Mouse (Mus musculus): ENCODE data around the gene Jmjd1c.

The Jmjd1c gene

GRCm38 (mm10) chr10:67189057-67189456 lies 93.1 kb downstream of the Jmjd1c start:
- DNase-seq (ENCODE audit: low read depth, low spot score): no peak

GRCm38 (mm10) chr10:67190261-67190660 lies 94.3 kb downstream of the Jmjd1c start:
- peak; percentile 72 for DNase-seq (ENCODE audit: low read depth, low spot score)

- peak; percentile 37 for DNase-seq (ENCODE audit: low read depth, low spot score)
Measured at GRCm38 (mm10) chr10:67192366-67192765, 96.4 kb downstream of the Jmjd1c start.

DNA sequence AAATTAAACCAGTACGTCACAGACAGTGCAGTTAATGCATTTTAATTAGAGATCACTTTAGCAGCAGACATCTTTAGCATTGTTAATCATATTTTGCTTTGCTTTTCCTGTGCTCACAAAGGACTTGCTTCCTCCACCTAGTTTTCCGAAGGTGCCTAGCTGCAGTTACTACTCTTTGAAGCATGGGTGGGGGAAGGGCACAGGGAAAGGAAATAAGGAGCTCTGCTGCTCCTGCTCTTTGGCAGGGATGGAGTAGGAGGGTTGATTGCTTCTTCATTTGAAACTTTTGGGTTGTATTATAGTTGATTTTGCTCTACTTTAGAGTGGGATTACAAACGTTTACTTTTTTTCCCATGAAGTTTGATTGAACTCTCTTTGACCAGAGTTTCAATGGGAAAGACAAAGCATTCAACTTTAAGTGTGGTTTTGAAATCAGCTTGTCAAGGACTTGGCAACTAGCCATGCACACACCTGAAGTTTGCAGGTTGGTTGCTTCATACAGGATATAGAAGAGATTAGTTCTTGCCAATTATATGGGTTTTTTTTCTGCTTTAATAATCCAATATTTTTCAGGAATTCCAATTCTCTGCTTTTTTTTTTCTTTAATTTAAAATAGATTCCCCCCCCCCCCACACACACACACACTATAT lies 97.2 kb downstream of the Jmjd1c start:
- DNase-seq (ENCODE audit: low read depth, low spot score): no peak

- no peak for DNase-seq (ENCODE audit: low read depth, low spot score)
Measured at GRCm38 (mm10) chr10:67194046-67194445, 98.1 kb downstream of the Jmjd1c start.

- no peak for DNase-seq (ENCODE audit: low read depth, low spot score)
Measured at GRCm38 (mm10) chr10:67195671-67196070, 99.7 kb downstream of the Jmjd1c start.

GRCm38 (mm10) chr10:67197186-67197585 lies 101.3 kb downstream of the Jmjd1c start:
- no peak for DNase-seq (ENCODE audit: low read depth, low spot score)

DNA sequence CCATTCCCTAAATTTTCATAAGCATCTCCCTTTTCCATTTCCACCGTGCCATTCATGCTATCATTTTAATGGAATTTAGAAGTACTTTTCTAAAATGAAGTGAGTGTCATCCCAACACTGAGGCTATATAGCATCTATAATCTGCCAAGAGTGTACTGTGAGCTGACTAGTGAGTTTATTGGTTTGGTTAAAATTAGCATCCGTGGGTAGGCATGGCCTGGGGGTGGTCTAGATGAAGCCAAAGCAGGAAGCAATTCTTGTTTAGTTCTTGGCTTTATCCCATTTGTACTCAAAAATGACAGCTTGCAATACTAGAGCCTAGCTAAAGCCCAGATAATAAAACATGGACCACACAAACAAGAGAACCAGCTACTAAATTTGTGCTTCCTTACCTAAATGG lies 101.9 kb downstream of the Jmjd1c start:
- DNase-seq (ENCODE audit: low read depth, low spot score): no peak

DNA sequence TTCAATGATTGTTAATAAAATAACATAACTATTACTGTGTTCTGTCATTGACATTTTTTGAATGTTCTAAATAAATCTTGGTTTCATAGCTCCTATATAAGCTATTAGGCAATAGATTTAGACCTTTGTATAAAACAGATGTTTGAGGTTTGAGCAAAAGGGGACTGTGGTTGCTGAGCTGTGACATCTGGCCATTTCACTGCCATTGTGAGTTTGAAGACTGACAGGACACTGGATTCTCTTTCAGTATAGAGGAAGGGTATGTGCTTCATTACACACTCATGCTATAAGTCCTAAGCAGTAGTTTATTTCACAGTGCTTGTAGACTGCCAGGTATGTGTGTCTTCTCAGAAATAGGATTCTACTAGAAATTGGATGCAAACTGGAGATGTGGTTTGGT lies 105.8 kb downstream of the Jmjd1c start:
- DNase-seq (ENCODE audit: low read depth, low spot score): no peak

DNA sequence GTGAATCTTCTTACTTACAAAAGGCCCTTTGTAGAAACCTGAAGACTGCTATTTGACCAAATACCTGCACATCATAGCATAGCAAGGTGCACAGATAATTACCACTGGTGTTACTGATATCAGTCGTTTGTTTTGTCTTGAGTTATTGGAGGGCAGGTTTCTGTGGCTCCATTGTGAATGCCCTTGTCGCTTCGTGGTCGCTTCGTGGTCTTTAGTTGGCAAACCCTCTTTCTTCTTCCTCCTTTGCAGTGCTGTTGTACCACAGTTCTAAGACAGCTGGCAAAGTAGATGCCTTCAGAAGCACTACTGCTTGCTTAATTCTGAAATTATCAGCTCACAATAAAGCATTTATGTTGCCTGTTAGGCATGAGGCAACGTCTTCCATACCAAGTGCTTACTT lies 106.5 kb downstream of the Jmjd1c start:
- no peak for DNase-seq (ENCODE audit: low read depth, low spot score)

DNA sequence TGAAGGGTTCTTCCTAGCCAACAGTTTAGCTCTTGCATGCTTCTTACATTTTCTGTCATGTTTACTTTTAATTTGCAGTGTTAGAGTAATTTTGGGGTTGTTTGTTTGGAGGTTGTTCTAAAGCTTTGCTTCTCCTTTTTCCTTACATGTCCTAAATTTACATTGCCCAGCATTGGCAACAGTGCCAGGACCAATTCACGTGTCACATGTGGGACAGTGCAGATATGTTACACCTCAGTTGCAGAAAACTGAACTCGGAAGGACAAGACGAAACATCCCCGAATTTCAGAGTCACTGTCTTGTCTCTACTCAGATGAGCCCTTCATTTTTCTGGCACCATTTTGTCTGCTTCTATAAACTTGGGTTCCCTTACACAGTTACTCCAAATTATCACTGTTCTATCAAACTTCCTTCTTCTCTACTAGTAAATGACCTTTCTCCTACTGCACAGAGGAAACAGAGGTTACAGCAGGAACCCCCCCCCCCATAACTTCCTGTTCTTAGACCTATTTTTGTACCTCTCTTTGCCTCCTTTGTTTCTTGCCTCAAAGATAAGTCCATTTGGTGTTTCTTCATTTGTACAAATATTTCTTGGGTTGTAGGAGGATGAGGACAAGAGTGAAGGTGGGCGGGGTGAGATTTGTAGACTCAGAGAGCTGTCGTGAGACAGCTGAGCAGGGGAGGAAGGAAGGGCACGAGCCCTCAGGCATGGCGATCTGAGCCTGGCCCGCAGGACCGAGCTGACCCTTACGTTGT lies 108.9 kb downstream of the Jmjd1c start:
- no peak for DNase-seq (ENCODE audit: low read depth, low spot score)

- no peak for DNase-seq (ENCODE audit: low read depth, low spot score)
Measured at GRCm38 (mm10) chr10:67207931-67208330, 112.0 kb downstream of the Jmjd1c start.

DNA sequence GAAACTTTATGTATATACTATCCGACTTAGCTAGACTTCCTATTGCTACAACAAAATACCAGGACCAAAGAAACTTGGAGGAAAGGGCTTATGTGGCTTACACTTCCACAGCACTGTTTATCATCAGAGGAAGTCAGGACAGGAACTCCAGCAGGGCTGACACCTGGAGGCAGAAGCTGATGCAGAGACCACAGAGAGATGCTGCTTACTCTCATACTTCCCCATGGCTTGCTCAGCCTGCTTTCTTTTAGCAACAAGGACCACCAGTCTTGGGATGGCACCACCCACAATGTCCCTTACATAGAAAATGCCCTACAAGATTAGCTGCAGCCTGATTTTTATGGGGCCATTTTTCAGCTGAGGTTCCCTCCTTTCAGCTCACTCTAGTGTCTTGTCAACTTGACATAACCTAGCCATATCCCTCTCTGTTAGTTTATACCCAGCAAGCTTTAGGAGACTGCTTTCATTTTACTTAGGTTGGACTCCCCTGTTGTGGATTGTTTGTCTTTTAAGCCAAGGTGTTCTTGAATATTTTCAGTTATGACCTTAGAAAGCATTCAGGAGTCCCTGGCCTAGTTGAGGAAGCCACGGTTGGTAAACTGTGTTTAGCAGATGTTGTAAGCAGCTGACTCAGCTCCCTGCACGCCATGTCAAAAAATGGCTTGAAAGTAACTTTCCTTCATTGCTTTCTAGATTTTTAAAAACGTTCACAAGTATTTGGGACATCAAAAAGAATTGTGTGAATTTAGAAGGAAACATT lies 114.2 kb downstream of the Jmjd1c start:
- DNase-seq (ENCODE audit: low read depth, low spot score): no peak

GRCm38 (mm10) chr10:67212031-67212430 lies 116.1 kb downstream of the Jmjd1c start:
- no peak for DNase-seq (ENCODE audit: low read depth, low spot score)

GRCm38 (mm10) chr10:67213720-67214119 lies 117.8 kb downstream of the Jmjd1c start:
- DNase-seq (ENCODE audit: low read depth, low spot score): no peak

GRCm38 (mm10) chr10:67215133-67215532 lies 119.2 kb downstream of the Jmjd1c start:
- no peak for DNase-seq (ENCODE audit: low read depth, low spot score)

GRCm38 (mm10) chr10:67216872-67217271 lies 120.9 kb downstream of the Jmjd1c start:
- peak; percentile 27 for DNase-seq (ENCODE audit: low read depth, low spot score)

DNA sequence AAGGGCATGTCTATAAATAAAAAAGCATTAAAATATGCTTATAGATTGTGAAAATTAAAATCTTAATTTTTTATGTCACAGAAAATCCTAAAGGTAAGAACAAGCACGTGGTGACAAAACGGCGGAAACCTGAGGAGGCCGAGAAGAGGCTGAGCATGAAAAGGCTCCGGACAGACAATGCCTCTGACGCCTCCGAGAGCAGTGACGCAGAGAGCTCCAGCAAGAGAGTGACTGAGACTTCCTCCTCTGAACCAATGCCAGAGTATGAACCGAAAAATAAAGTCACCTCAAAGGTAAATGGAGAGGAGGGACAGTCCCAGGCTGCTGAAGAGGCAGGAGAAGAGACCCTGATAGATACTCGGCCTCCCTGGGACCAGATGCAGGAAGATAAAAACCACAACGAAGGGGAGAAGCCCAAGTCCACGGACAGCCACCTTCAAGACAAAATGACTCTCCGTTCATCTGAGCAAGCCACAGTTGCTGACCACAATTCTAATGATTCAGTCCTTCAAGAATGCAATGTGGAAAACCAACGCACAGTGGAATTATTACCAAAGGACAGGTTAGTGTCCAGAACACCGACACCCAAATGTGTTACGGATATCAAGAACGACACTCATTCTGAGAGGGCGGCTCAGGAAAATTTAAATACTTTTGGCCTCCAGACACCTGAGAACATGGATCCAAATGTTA lies 123.1 kb downstream of the Jmjd1c start:
- DNase-seq (ENCODE audit: low read depth, low spot score): peak; percentile 66

GRCm38 (mm10) chr10:67220251-67220650 lies 124.3 kb downstream of the Jmjd1c start:
- no peak for DNase-seq (ENCODE audit: low read depth, low spot score)

- no peak for DNase-seq (ENCODE audit: low read depth, low spot score)
Measured at GRCm38 (mm10) chr10:67221284-67221683, 125.4 kb downstream of the Jmjd1c start.

DNA sequence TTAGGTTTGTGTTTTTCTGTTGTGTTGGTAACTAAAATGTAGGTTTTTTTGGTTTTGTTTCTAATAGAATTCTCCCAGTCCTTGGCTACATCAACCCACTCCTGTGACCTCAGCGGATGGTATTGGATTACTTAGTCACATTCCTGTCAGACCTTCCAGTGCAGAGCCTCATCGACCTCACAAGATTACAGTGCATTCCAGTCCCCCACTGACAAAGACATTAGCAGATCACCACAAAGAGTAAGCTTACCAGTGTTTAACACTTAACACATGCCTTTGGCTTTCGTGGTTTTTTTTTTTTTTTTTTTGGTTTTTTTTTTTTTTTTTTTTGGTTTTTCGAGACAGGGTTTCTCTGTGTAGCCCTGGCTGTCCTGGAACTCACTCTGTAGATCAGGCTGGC lies 128.0 kb downstream of the Jmjd1c start:
- DNase-seq (ENCODE audit: low read depth, low spot score): peak; percentile 93

DNA sequence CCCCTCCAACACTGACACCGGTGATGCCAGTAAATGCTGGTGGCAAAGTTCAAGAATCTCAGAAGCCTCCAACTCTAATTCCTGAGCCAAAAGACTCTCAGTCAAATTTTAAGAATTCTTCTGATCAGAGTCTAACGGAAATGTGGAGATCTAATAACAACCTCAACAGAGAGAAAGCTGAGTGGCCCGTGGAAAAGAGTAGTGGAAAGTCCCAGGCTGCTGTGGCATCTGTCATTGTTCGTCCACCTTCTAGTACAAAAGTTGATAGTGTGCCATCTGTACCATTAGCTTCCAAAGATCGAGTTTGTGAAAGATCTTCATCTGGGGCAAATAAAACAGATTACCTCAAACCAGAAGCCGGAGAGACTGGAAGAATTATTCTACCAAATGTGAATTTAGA lies 129.6 kb downstream of the Jmjd1c start:
- DNase-seq (ENCODE audit: low read depth, low spot score): no peak
